Mouse (Mus musculus): ENCODE data around the gene Cwc27. TPM values are rescaled to one million over a fixed set of nuclear protein-coding genes. Genes with fewer than 3 reads are reported as not detected.

The Cwc27 gene
- polyA plus RNA-seq, 1 experiment from 2014 or later = 29.2 TPM

- 97% methylated on average over 1 of the region's 1 CpGs for WGBS
- Histone ChIP-seq H3K4me3 (no peak overlapping the region), H3K36me3 (no peaks in the 10 kb centered on the region), H3K9me3 (no peaks in the 10 kb centered on the region), H3K9ac (replicated peaks) (no peak overlapping the region), H3K27ac (replicated peaks) (no peak overlapping the region), H3K4me2 (replicated peaks) (no peak overlapping the region), H3K27me3 (no peaks in the 10 kb centered on the region), H3K4me1 (no peaks in the 10 kb centered on the region)
- ATAC-seq (replicated peaks) = no peak
These were observed 57.6 kb downstream of the Cwc27 start for GRCm38 (mm10) chr13:104759381-104759780.

DNA sequence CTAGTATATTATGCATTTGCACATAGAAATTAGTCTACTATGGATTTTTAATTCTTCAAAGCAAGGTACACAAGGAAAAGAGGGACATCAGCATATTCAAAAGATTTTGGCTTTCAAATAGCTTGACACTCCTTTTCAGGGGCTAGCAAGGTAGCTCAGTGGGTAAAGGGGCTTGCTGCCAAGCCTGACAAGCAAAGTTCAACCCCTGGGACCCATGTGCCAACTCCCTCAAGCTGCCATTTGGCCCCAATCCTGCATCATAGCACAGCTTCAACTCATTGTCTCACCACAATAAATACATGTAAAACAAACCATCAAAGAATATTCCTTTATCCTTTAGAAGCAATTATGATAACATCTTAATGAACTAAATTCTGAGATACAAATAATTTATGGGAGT, 69.9 kb downstream of the Cwc27 start:
- H3K4me3 ChIP-seq = no peak overlapping the region
- no peaks in the 10 kb centered on the region for H3K9me3 ChIP-seq
- no peak overlapping the region for H3K9ac ChIP-seq (replicated peaks)
- H3K36me3 ChIP-seq = no peaks in the 10 kb centered on the region
- H3K4me1 ChIP-seq = no peaks in the 10 kb centered on the region
- ATAC-seq (replicated peaks) = no peak
- no peak overlapping the region for H3K27ac ChIP-seq (replicated peaks)
- no peaks in the 10 kb centered on the region for H3K27me3 ChIP-seq
- no peak overlapping the region for H3K4me2 ChIP-seq (replicated peaks)

GRCm38 (mm10) chr13:104742866-104743265, 74.1 kb downstream of the Cwc27 start:
- Histone ChIP-seq H3K4me2 (replicated peaks) (no peak overlapping the region), H3K9ac (replicated peaks) (no peak overlapping the region), H3K27me3 (no peaks in the 10 kb centered on the region), H3K36me3 (no peaks in the 10 kb centered on the region), H3K27ac (replicated peaks) (no peak overlapping the region), H3K9me3 (no peaks in the 10 kb centered on the region), H3K4me3 (no peak overlapping the region), H3K4me1 (no peaks in the 10 kb centered on the region)
- ATAC-seq (replicated peaks) = no peak
- WGBS = 93% methylated on average over 4 of the region's 4 CpGs

DNA sequence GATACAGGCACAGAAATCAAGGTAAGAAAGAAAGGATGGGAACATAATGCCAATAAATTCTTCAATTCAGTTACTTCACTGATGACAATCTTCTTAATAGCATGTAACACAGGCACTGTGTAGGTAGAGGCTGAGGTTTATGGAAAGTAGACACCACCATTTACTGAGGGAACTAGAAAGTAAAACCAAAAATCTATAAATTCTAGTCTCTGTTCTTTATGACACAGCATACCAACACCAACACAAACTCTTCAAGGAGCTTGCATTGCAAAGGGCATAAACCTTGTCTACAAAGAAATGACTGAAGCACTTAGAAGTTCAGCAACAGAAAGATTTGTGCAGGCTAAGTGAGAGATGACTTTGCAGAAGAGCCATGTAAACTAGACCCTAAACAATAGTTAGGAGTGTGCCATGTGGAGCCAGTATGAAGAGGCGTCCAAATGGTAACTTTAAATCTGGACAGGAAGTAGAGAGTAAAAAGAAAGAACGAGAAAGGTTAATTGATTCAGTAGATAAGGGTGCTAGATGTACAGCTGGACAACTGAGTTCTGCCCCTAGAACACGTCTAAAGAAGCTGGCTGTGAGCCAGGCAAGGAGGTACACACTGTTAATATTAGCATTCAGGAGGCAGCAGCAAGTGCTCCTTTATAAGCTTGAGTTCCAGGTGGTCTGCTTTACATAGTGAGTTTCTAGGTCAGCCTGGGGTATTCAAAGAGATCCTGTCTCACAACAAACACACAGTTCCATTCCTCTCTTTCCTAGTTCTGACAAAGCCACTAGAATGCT, 87.5 kb downstream of the Cwc27 start:
- 56% methylated on average over 3 of the region's 3 CpGs for WGBS
- ATAC-seq (replicated peaks) = no peak
- Histone ChIP-seq H3K4me3 (no peak overlapping the region), H3K27ac (replicated peaks) (no peak overlapping the region), H3K27me3 (no peaks in the 10 kb centered on the region), H3K9ac (replicated peaks) (no peak overlapping the region), H3K36me3 (no peaks in the 10 kb centered on the region), H3K4me1 (no peaks in the 10 kb centered on the region), H3K9me3 (no peaks in the 10 kb centered on the region), H3K4me2 (replicated peaks) (no peak overlapping the region)

DNA sequence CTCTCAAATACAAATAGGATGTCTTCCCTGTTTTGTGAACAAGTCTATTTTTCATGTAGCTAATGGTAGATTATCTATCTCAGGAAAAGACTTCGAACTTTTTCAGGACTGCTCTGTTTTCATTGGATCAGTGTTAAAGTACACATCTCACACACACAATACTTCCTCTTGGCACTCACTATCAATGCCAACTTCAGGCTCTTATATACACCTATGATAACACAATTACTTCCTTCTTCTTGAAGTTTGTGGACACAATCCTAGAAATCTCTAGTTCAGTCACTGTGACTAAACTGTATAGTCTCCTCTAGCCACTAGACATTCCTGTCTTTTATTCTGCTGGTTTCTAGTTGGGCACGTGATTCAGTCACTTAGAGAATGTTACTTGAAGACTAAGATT, 89.3 kb downstream of the Cwc27 start:
- Histone ChIP-seq H3K27me3 (no peaks in the 10 kb centered on the region), H3K27ac (replicated peaks) (no peak overlapping the region), H3K9ac (replicated peaks) (no peak overlapping the region), H3K4me2 (replicated peaks) (no peak overlapping the region), H3K4me3 (no peak overlapping the region), H3K36me3 (no peaks in the 10 kb centered on the region), H3K9me3 (no peaks in the 10 kb centered on the region), H3K4me1 (no peaks in the 10 kb centered on the region)
- WGBS = 90% methylated on average over 2 of the region's 2 CpGs
- ATAC-seq (replicated peaks) = no peak

- no peak overlapping the region for H3K4me3 ChIP-seq
- H3K9ac ChIP-seq (replicated peaks) = no peak overlapping the region
- H3K4me1 ChIP-seq = no peaks in the 10 kb centered on the region
- no peaks in the 10 kb centered on the region for H3K9me3 ChIP-seq
- H3K36me3 ChIP-seq = no peaks in the 10 kb centered on the region
- no peaks in the 10 kb centered on the region for H3K27me3 ChIP-seq
- WGBS = 91% methylated on average over 5 of the region's 5 CpGs
- no peak overlapping the region for H3K27ac ChIP-seq (replicated peaks)
- no peak overlapping the region for H3K4me2 ChIP-seq (replicated peaks)
- ATAC-seq (replicated peaks) = no peak
These were observed 96.8 kb downstream of the Cwc27 start for GRCm38 (mm10) chr13:104720133-104720532.

DNA sequence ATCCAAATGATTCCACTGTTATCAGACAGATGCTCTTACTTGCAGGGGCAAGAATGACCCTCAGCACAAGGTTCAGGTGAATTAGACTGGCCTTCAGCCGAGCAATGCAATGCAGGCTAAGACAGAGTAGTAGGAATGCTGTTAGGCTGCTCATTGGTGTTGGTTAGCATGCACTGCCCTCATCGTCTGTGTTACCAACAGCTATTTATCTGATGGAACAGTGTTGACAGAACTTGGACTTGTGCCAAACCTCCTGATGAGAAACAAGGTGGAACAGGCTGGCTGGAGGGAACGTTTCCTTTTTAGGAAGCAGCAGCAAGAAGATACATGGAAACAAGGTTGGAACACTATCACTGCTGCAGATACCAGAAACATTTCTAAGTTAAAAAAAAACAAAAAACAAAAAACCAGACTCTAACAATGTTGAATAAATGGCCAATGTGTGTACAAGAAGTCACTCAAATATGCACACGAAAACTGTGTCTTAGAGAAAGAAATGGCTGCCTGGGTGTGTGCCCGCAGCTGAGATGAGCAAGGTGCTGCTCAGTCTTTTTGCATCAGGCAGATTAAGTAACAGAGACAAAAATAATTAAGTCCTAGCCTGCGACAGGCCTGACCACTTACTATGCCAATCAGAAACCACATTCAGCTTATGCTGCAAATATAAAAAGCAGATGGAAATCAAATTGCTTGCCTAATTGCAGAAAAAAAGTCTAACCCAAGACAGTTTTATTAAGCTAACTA, 122.2 kb downstream of the Cwc27 start:
- H3K4me3 ChIP-seq = no peak overlapping the region
- ATAC-seq (replicated peaks) = peak; percentile 91

GRCm38 (mm10) chr13:104692710-104693109, 124.2 kb downstream of the Cwc27 start:
- 88% methylated on average over 3 of the region's 3 CpGs for WGBS
- Histone ChIP-seq H3K27me3 (no peaks in the 10 kb centered on the region), H3K4me3 (no peak overlapping the region), H3K4me1 (peaks cover 17% of the 10 kb centered on the region), H3K4me2 (replicated peaks) (no peak overlapping the region), H3K9ac (replicated peaks) (no peak overlapping the region), H3K9me3 (no peaks in the 10 kb centered on the region), H3K27ac (replicated peaks) (no peak overlapping the region), H3K36me3 (no peaks in the 10 kb centered on the region)
- ATAC-seq (replicated peaks) = no peak

More for the DNA sequence above, 122.2 kb downstream of the Cwc27 start:
- Histone ChIP-seq H3K36me3 (no peaks in the 10 kb centered on the region), H3K4me2 (replicated peaks) (no peak overlapping the region), H3K9ac (replicated peaks) (no peak overlapping the region), H3K27me3 (no peaks in the 10 kb centered on the region), H3K27ac (replicated peaks) (peak overlapping the region; percentile 5; the same call in 1 of the 2 replicates), H3K9me3 (no peaks in the 10 kb centered on the region), H3K4me1 (peaks cover 14% of the 10 kb centered on the region)
- 33% methylated on average over 6 of the region's 6 CpGs for WGBS

- H3K4me2 ChIP-seq (replicated peaks) = no peak overlapping the region
- H3K4me1 ChIP-seq = 0 out of 2 replicates have a peak, but pooled peaks cover 2% of the 10 kb centered on the region
- no peak for ATAC-seq (replicated peaks)
- H3K9me3 ChIP-seq = no peaks in the 10 kb centered on the region
- no peaks in the 10 kb centered on the region for H3K27me3 ChIP-seq
- no peak overlapping the region for H3K4me3 ChIP-seq
- no peak overlapping the region for H3K27ac ChIP-seq (replicated peaks)
- no peak overlapping the region for H3K9ac ChIP-seq (replicated peaks)
- H3K36me3 ChIP-seq = no peaks in the 10 kb centered on the region
- WGBS = 89% methylated on average over 2 of the region's 2 CpGs
These were observed 131.4 kb downstream of the Cwc27 start for GRCm38 (mm10) chr13:104685537-104685936.

- H3K9me3 ChIP-seq = no peaks in the 10 kb centered on the region
- no peak for ATAC-seq (replicated peaks)
- no peaks in the 10 kb centered on the region for H3K27me3 ChIP-seq
- 0 out of 2 replicates have a peak, but pooled peaks cover 2% of the 10 kb centered on the region for H3K4me1 ChIP-seq
- H3K9ac ChIP-seq (replicated peaks) = no peak overlapping the region
- 46% methylated on average over 6 of the region's 6 CpGs for WGBS
- no peak overlapping the region for H3K4me2 ChIP-seq (replicated peaks)
- no peaks in the 10 kb centered on the region for H3K36me3 ChIP-seq
- H3K4me3 ChIP-seq = no peak overlapping the region
- no peak overlapping the region for H3K27ac ChIP-seq (replicated peaks)
These were observed 132.5 kb downstream of the Cwc27 start for GRCm38 (mm10) chr13:104684361-104685011.

DNA sequence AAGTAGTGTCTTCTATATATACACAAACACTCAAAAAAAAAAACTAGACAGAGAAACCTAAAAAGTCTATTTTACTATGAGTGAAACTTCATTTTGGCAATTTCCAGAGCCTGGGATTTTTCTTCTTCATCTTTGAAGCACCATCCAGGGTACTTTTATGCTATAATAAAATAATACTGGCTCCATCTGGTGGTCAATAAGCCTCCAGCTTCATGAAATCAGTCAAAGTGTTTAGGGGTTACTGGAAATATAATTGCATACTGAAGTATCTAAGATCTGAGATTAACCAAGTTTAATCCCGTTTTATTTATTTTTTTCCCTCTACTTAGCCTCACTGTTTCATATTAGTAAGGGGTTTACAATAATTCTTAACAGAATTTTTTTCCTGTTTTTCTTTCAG, 135.7 kb downstream of the Cwc27 start:
- Histone ChIP-seq H3K9ac (replicated peaks) (no peak overlapping the region), H3K4me2 (replicated peaks) (no peak overlapping the region), H3K4me3 (no peak overlapping the region), H3K36me3 (no peaks in the 10 kb centered on the region), H3K9me3 (no peaks in the 10 kb centered on the region), H3K4me1 (no peaks in the 10 kb centered on the region), H3K27me3 (no peaks in the 10 kb centered on the region), H3K27ac (replicated peaks) (no peak overlapping the region)
- 87% methylated on average over 1 of the region's 1 CpGs for WGBS
- 0 out of 2 replicates have a peak, but pooled peaks have one; percentile 60 for ATAC-seq (replicated peaks)

GRCm38 (mm10) chr13:104661188-104661587, 155.8 kb downstream of the Cwc27 start:
- no peak for ATAC-seq (replicated peaks)
- 0 out of 2 replicates have a peak, but pooled peaks cover 4% of the 10 kb centered on the region for H3K36me3 ChIP-seq
- H3K9ac ChIP-seq (replicated peaks) = no peak overlapping the region
- H3K4me3 ChIP-seq = no peak overlapping the region
- WGBS = 94% methylated on average over 9 of the region's 9 CpGs
- no peak overlapping the region for H3K27ac ChIP-seq (replicated peaks)
- H3K4me1 ChIP-seq = no peaks in the 10 kb centered on the region
- no peak overlapping the region for H3K4me2 ChIP-seq (replicated peaks)
- no peaks in the 10 kb centered on the region for H3K27me3 ChIP-seq
- no peaks in the 10 kb centered on the region for H3K9me3 ChIP-seq
